Mouse (Mus musculus) hindbrain, postnatal 0 days (tissue): ENCODE measurements around the gene Mettl6. TPM values are rescaled to one million over a fixed set of nuclear protein-coding genes. Genes with fewer than 3 reads are reported as not detected.
"Not testable (repeated sequence)": the region's sequence is repeated elsewhere in the genome, so short reads cannot be mapped to it uniquely, and the experiment has no call there.

Source experiments
- ATAC-seq: fragments of 200-750 bp; cut with Nextera tagmentation; 2 replicates; pipeline ENCODE4 v1.8.0; 2017; ENCODE audit warnings: mild to moderate bottlenecking, moderate TSS enrichment, moderate library complexity
- DNase-seq: peaks from one replicate; pipeline ENCODE4 v3.0.0-alpha.2; 2015; ENCODE audit warnings: low spot score
- H3K27ac ChIP-seq: fragments of 300-500 bp; sonication (generic); 2 replicates; pipeline ENCODE4 v1.5.1; 2014; ENCODE audit warnings: mild to moderate bottlenecking
- H3K27me3 ChIP-seq: fragments of 300-500 bp; sonication (generic); 2 replicates; pipeline ENCODE4 v1.6.1; 2014; ENCODE audit warnings: low read length, mixed read lengths; ENCODE audit not compliant: insufficient read depth
- H3K36me3 ChIP-seq: fragments of 300-500 bp; sonication (generic); 2 replicates; pipeline ENCODE4 v1.6.1; 2014; ENCODE audit warnings: low read length, mixed read lengths; ENCODE audit not compliant: insufficient read depth
- H3K4me1 ChIP-seq: fragments of 300-500 bp; sonication (generic); 2 replicates; pipeline ENCODE4 v1.6.1; 2014; ENCODE audit warnings: antibody characterized with exemption, low read length, mixed read lengths; ENCODE audit not compliant: insufficient read depth
- H3K4me2 ChIP-seq: fragments of 300-500 bp; sonication (generic); 2 replicates; pipeline ENCODE4 v1.6.1; 2014; ENCODE audit warnings: low read depth, mild to moderate bottlenecking, low read length, moderate library complexity, mixed read lengths
- H3K4me3 ChIP-seq: fragments of 300-500 bp; sonication (generic); 2 replicates; pipeline ENCODE4 v1.5.1; 2014; ENCODE audit warnings: low read length
- H3K9ac ChIP-seq: fragments of 300-500 bp; sonication (generic); replicated peaks from 2 replicates; pipeline ENCODE4 v1.6.1; 2014; ENCODE audit warnings: mild to moderate bottlenecking, low read length, moderate library complexity, mixed read lengths
- H3K9me3 ChIP-seq: fragments of 300-500 bp; sonication (generic); 2 replicates; pipeline ENCODE4 v1.6.1; 2016; ENCODE audit warnings: low read length, mixed read lengths
- CTCF ChIP-seq: IDR thresholded peaks from 2 replicates; pipeline ENCODE4 v1.5.1; 2016; ENCODE audit warnings: antibody characterized with exemption, control low read depth, low read depth
- WGBS: fragments of 180-500 bp; shearing (Covaris S2); extraction: QIAGEN DNeasy Blood & Tissue Kit; methylation state at CpG from one replicate; pipeline ENCODE4 v1.1.7; 2014; 5-methylcytosine and 5-hydroxymethylcytosine counted together
- polyA plus RNA-seq: library from polyadenylated mRNA; unstranded; fragments of >200 nt; fragmentation: Nextera tagmentation; extraction: Ambion mirVana; gene quantifications from 2 replicates; pipeline ENCODE4 v1.2.1, GENCODE M21; 2015
- total RNA-seq: library from RNA; depleted of rRNA; stranded (reverse); fragments of >200 nt; gene quantifications from 2 replicates; pipeline ENCODE4 v1.2.3, GENCODE M21; 2014

The Mettl6 gene
- total and polyA plus RNA-seq, 2 experiments from 2014 or later, result 14.8 to 32.7 TPM

- H3K4me1 ChIP-seq, DNase-seq, H3K4me2 ChIP-seq, H3K4me3 ChIP-seq, H3K27me3 ChIP-seq, H3K9ac ChIP-seq, ATAC-seq, H3K9me3 ChIP-seq, H3K27ac ChIP-seq, H3K36me3 ChIP-seq: not testable (repeated sequence)
- peak; percentile 20 for TF ChIP-seq CTCF
- WGBS, result 70% methylated on average over 5 of the region's 5 CpGs
Measured at GRCm38 (mm10) chr14:31462226-31462625, 32.6 kb downstream of the Mettl6 start.

- Histone ChIP-seq H3K27ac (no peak overlapping the region), H3K4me2 (no peak overlapping the region), H3K4me3 (no peak overlapping the region), H3K27me3 (no peaks in the 10 kb centered on the region), H3K36me3 (no peaks in the 10 kb centered on the region), H3K9ac (no peak overlapping the region), H3K4me1 (no peaks in the 10 kb centered on the region), H3K9me3 (no peaks in the 10 kb centered on the region)
- 89% methylated on average over 12 of the region's 12 CpGs for WGBS
- DNase-seq (no peak), ATAC-seq (no peak)
- no peak for TF ChIP-seq CTCF
Measured at GRCm38 (mm10) chr14:31458006-31458405, 36.8 kb downstream of the Mettl6 start.

GRCm38 (mm10) chr14:31456064-31456721, 38.6 kb downstream of the Mettl6 start:
- Histone ChIP-seq H3K4me1 (no peaks in the 10 kb centered on the region), H3K27ac (no peak overlapping the region), H3K27me3 (no peaks in the 10 kb centered on the region), H3K36me3 (no peaks in the 10 kb centered on the region), H3K4me3 (no peak overlapping the region), H3K9ac (no peak overlapping the region), H3K4me2 (no peak overlapping the region), H3K9me3 (no peaks in the 10 kb centered on the region)
- TF ChIP-seq CTCF, result no peak
- 90% methylated on average over 6 of the region's 6 CpGs for WGBS
- no peak for DNase-seq
- ATAC-seq, result no peak

- WGBS, result 85% methylated on average over 8 of the region's 8 CpGs
- no peak for ATAC-seq
Measured at GRCm38 (mm10) chr14:31454849-31455566, 39.8 kb downstream of the Mettl6 start.

GRCm38 (mm10) chr14:31453946-31454345, 40.9 kb downstream of the Mettl6 start:
- not testable (repeated sequence) for ATAC-seq, H3K9me3 ChIP-seq, H3K27ac ChIP-seq, H3K4me3 ChIP-seq, H3K9ac ChIP-seq, DNase-seq, H3K27me3 ChIP-seq, H3K36me3 ChIP-seq, H3K4me2 ChIP-seq, H3K4me1 ChIP-seq
- 41% methylated on average over 12 of the region's 12 CpGs for WGBS

More at GRCm38 (mm10) chr14:31454849-31455566, 39.8 kb downstream of the Mettl6 start:
- H3K27ac ChIP-seq, result no peak overlapping the region
- H3K27me3 ChIP-seq, result no peaks in the 10 kb centered on the region
- H3K4me1 ChIP-seq, result no peaks in the 10 kb centered on the region
- H3K9me3 ChIP-seq, result no peaks in the 10 kb centered on the region
- no peak overlapping the region for H3K9ac ChIP-seq
- H3K4me3 ChIP-seq, result no peak overlapping the region
- no peaks in the 10 kb centered on the region for H3K36me3 ChIP-seq
- no peak for DNase-seq
- peak; percentile 26; the same call in 1 of the 2 replicates for TF ChIP-seq CTCF
- no peak overlapping the region for H3K4me2 ChIP-seq

GRCm38 (mm10) chr14:31448994-31449393, 45.8 kb downstream of the Mettl6 start:
- Histone ChIP-seq H3K36me3 (no peaks in the 10 kb centered on the region), H3K9me3 (no peaks in the 10 kb centered on the region), H3K27me3 (no peaks in the 10 kb centered on the region), H3K4me2 (no peak overlapping the region), H3K9ac (no peak overlapping the region), H3K4me1 (no peaks in the 10 kb centered on the region), H3K27ac (no peak overlapping the region), H3K4me3 (no peak overlapping the region)
- WGBS, result 75% methylated on average over 5 of the region's 5 CpGs
- DNase-seq, result no peak
- no peak for ATAC-seq
- no peak for TF ChIP-seq CTCF

- TF ChIP-seq CTCF, result no peak
- WGBS, result 71% methylated on average over 6 of the region's 6 CpGs
- no peaks in the 10 kb centered on the region for H3K36me3 ChIP-seq
Measured at GRCm38 (mm10) chr14:31443616-31444015, 51.2 kb downstream of the Mettl6 start.

More at GRCm38 (mm10) chr14:31443616-31444015, 51.2 kb downstream of the Mettl6 start:
- no peak overlapping the region for H3K4me2 ChIP-seq
- DNase-seq (no peak), ATAC-seq (no peak)
- H3K4me1 ChIP-seq, result no peaks in the 10 kb centered on the region
- no peaks in the 10 kb centered on the region for H3K27me3 ChIP-seq
- no peak overlapping the region for H3K27ac ChIP-seq
- H3K9me3 ChIP-seq, result no peaks in the 10 kb centered on the region
- no peak overlapping the region for H3K9ac ChIP-seq
- H3K4me3 ChIP-seq, result no peak overlapping the region
